Mouse (Mus musculus) right cerebral cortex, postnatal 10 days (tissue): Measurements from ENCODE around the gene Tmsb4x.

Experiments
- DNase-seq, 2 experiments: peaks; one replicate each; pipeline ENCODE4 v3.0.0; 2021; ENCODE audit warnings: low spot score in 2 of 2

The Tmsb4x gene

GRCm38 (mm10) chrX:167208978-167209754 is at the start of gene Tmsb4x:
Gene Tmsb4x (minus strand): TSS chrX:167209315.
- DNase-seq, result peak; percentile 91

DNA sequence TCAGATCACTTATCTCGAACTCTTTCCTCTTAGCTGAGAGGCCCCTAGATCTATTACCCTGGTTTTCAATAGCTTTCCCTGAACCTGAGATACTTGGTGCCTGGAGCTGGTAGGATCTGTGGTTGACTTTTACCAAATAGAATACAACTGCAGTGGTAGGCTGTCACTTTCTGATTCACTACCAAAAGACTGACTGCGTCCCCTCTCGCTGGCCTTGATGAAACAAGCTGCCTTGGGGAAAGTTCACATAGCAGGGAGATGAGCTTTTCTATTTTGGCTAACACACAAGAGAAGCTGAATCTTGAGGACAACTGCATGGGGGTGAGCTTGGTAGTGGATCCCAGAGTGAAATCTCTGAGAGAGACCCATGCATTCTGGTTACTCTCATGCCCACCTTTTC is 32.6 kb upstream of the Tmsb4x start:
- DNase-seq, result no peak

DNA sequence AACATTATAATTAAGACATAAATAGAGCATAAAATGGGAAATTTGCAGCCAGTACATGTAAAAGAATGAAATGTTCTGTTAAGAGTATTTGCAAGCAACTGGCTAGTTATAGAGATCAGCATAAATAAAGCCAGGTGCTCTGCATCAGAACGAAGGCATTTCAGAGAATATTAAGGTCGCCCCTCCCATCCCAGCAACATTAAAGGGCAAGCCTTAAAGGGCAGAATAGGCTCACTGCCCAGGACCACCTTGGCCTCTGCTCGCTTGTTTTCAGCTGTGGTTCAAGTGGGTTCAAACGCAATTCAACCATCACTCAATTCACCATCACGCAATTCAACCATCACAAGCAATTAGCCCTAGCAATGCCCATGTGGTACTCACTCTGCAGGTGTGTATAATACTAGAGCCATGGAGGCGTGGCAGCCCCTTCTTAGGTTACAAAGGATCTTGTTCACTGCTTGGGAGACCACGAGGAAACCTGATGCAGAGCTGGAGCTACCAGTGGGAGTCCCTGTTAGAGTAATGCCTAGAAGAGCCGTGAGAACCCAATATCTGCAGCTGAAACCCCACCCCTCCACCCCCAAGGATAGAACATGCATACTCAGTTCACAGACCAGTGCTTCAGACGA is 30.3 kb upstream of the Tmsb4x start:
- DNase-seq, result no peak

DNA sequence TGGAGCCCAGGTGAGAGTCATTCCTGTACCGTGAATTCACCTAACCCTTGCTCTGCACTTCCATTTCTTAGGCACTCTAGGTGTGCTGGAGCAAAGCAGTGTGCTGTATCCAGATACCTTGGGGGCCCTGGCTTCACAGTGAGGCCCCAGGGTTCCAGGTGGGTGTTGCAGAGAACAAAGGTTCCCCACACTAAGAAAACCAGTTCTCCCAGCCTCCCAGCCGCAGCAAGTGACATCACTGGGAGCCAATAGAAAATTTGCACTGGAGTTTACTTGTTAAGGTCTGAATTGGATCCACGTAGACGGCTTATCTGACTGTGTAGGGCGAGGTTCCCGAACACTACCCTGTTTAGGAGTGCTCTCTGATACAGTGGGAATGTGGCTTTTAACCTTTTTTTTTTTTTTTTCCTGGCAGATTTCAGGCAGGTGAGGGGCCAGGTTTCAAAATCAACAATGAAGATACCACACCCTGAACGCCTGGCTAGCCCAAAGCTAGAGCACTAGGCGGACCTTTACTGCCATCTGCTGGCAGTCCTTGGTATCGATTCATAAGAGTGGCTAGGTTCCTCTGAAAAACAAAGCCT is 24.1 kb upstream of the Tmsb4x start:
- DNase-seq, result peak; percentile 69 to 83

DNA sequence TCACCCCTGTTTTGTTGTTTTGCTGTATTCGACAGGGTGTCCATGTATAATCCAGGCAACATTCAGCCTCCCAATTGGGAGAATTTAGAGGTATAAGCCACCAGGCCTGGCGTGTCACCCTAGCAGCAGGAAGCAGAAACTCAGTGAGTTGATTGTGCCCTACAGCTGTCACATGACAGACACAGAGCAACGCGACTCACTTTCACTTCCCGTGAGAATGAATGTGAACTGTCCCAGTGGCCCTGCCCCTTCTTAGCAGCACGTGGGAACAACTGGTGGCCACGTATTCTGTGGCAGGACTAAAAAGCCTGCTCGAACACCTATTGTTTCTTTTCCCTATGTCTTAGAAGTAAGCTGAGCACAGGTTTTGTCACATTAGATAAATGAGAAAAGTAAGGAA is 22.0 kb upstream of the Tmsb4x start:
- DNase-seq, result peak in 1 of 2 experiments; percentile 23

DNA sequence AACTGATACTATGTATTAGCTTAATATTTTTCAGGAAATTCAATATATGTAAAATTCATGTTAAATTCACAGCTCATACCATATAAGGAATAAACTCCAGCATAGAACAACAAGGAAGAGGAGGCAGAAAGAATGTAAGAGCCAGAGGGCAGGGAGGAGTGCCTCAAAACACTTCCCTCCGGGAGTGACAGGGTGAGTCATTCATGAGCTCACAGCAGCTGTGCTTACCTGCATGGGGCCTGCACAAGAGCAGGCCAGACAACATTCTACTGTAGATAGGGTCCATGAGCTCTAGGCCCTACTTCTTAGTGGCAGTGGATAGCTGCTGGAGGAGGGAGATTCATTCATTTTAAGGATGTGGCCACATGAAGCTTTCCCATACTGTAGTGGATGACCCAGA is 20.7 kb upstream of the Tmsb4x start:
- DNase-seq, result no peak

DNA sequence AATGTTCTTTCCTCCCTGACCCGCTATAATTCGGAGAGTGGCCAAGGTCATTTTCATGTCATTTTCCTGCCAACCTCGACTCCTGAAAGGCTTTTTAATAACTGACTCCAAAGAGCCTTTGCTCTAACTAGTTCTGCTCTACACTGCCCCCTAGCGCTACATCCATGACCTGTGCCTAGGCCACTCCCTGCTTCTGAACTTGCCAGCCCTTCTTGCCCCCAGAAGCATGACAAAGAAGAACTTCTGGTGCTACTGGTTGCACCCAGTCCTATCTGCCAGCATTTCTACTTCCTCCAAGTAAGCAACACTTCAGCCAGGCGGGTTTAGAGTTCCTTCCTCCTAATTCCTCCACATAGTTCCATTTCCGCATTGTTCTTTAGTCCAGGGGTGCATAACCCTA is 20.1 kb upstream of the Tmsb4x start:
- peak; percentile 42 to 55 for DNase-seq

- no peak for DNase-seq
These were observed 18.6 kb upstream of the Tmsb4x start for GRCm38 (mm10) chrX:167227756-167228155.

GRCm38 (mm10) chrX:167227138-167227537 is 18.0 kb upstream of the Tmsb4x start:
- no peak for DNase-seq

- DNase-seq, result no peak
These were observed 17.5 kb upstream of the Tmsb4x start for GRCm38 (mm10) chrX:167226570-167226969.

DNA sequence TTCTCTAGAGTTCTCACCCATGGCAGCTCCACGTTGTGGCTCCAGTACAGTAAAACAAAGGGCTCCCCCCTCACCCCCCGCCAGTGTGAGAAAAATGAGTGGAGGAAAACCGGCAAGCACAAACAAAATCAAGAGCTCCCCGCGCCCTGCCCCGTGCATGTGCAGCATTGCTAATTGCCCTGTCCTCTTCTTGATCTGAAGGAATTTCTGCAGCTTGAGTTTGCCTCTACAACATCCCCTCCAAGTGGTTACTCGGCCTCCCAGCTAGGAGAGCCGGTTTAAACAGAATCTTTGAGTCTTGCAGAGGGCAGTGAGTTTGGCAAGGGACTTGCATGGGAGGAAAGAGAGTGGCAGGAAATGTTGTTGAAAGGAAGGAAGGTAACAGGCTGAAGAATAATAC is 3.6 kb upstream of the Tmsb4x start:
- DNase-seq, result peak; percentile 45 to 57

DNA sequence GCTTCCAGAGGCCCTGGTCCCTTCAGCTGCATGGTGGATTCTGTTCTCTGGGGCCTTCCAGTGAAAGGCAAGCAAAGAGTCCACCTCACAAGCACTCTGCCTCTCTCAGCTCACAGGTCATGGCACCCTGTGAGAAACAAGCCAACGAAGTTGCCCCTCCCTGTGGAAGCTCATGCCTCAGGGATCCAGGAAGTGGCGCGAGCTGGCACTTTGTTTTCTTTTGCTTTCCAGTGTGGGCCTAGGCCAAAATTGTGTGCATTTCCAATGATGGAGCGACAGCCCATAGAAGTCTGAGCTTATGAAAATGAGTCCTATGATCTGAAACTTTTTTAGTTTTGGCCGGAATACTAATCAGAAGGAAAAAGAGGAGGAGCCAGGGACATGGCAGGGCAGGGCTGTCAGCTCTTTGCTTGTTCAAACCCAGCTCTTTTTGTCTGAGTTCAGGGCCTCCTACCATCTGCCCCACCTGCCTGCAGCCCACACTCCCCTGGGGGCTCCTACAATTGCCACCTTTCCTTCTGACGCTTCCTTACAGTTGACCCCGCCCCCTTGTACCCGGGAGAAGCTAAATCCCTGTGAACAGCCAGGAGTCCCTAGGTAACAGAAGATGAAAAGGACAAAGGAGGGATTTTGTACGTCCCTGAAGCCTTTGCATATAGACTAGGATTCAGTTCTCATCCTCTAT is 2.9 kb upstream of the Tmsb4x start:
- DNase-seq, result no peak

GRCm38 (mm10) chrX:167210319-167210728 is 1.2 kb upstream of the Tmsb4x start:
- DNase-seq, result no peak

GRCm38 (mm10) chrX:167209828-167210227 is 713 bp upstream of the Tmsb4x start:
- DNase-seq, result no peak

DNA sequence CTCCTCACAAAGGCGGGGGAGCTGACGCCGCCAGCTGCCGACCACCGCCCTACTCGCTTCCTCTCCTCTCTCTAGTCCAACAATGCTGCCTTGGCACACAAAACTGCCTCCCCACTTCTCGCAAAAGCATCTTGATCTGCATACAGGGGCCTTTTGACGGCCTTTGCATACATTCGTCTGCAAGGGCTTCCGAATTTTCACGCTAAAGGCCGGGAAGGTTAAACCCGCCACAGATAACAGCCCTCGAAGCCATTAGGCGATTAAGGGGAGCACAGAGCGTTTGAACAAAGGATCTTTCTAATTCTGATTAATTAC is 652 bp downstream of the Tmsb4x start:
- peak; percentile 64 to 65 for DNase-seq

DNA sequence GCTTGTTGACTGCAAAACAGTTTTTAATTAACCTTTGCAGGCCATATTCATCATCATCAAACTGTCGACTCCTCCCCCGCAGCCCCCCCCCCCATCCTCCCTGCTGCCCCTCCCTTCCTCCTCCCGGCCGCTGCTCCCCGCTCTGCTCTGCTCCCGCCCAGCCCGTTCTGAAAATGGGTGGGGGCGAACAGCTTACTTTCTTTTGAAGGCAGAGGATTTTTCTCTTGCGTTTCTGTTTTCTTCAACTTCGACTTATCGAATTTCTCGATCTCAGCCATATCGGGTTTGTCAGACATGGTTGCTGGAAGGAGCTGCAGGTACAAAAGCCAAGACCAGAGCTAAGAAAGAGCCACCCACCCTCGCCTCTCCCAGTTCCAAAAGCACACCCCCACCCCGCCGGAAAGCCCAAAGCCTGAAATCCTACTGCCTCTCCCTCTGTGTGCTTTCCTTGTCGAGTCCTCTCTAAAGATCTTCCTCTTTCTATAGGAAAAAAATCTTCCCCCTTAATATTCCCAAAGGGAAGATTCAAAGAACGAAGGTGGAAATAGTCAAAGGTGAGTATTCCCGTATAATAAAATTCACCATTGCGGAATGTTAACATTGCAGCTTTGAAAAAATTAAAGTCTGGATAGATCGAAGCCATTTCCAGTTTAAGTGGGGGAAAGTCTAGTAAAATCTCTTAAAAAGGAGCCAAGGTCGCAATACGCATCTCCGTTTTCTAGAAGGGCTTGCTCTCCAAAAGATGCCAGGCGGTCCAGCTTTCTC is 1.2 kb downstream of the Tmsb4x start:
- DNase-seq, result peak in 1 of 2 experiments; percentile 54

DNA sequence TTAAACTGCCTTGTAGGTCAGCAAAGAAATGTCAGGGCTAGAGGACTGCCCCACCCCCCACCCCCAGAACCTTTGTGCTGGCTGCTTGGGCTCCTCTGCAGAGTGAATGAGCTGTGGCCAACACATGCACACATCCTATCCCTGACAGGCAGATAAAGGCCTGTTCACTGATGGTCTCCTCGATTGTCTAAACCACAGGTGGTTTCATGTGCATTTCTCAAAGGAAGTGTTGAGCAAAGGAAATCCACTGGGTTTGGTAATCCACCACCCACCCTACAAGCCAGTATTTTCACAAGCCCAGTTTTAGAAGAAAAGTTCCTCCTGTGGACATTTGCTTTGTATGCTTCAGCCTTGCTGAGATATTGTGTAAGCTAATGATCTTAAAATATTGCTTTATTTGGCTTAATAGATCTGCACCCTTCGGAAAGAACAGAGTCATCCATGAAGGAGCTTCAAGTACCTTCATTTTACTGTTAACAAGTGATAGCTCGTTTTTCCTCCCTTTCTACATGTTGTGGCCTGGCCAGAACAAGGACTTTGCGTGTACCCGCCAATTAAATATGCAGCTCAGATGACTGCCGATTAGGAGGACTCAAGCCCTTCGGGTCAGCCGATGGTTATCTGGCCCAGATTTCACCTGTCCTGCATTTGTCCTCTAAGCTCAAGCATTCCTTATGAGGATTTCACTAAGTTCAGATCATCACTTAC is 3.1 kb downstream of the Tmsb4x start:
- no peak for DNase-seq

- DNase-seq, result no peak
These were observed 7.8 kb downstream of the Tmsb4x start for GRCm38 (mm10) chrX:167201365-167201764.

GRCm38 (mm10) chrX:167195228-167195649 is 13.9 kb downstream of the Tmsb4x start:
- no peak for DNase-seq

- DNase-seq, result no peak
These were observed 22.8 kb downstream of the Tmsb4x start for GRCm38 (mm10) chrX:167186306-167186705.

DNA sequence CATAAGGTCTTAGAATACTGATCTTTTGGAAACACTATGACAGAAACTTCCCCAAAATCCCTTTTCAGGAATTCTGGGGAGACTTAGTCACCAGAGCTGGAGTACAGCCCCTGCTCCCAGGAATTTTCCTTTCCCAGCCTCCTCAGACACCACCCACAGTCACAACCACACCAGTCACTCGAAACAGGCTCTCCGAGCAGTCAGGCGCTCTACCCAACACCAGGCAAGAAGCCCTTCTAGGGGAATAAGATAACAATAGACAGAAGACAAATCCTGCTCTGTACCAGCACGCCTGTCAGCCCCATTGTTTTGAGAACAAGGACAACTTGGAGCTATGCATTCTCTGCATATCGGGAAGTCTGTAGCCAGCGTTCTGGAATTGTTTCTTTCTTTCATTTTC is 25.6 kb downstream of the Tmsb4x start:
- DNase-seq, result no peak
